ENCODE assay signal across 8 mouse cellular contexts in the genomic region with DNA sequence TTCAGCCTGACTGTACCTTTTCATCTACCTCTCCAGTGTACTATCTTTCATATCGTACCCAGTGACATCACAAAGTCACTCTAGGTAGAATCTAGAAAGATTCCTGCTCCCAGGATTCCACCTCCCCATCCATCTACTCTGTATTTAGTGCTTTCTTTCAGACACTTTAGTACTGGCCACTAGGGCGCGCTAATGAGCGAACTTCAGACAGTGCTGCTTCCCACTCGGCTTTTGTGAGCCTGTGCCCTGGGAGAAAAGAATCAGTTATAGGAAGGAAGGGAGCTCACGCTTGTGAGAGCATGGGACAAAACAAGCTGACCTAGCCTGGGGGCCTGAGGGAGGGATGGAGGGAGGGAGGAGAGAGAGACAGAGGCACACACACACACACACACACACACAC.
DNase-seq lines count a peak whose midpoint lies in the region; ATAC-seq and TF ChIP-seq lines count a peak whose summit lies in the region.
"Had no signal": no experiment of that assay in that cellular context is flagged by ENCODE, and none has a peak within 500 bp of the region (broad histone marks: within the 10 kb centered on the region; RNA-seq: fewer than 3 reads in every experiment).

No protein-coding gene starts in this region.

- no peaks in the 10 kb centered on the region for H3K36me3 ChIP-seq in kidney, postnatal 0 days (ENCODE audit: insufficient read depth, low read length)
- peaks cover 2% of the 10 kb centered on the region; the same call in 1 of the 2 replicates for H3K36me3 ChIP-seq in kidney, embryonic 14.5 days (ENCODE audit: control insufficient read depth, insufficient read depth, low read length)
- no peaks in the 10 kb centered on the region for H3K36me3 ChIP-seq in intestine, embryonic 15.5 days
- H3K36me3 ChIP-seq: embryonic facial prominence, embryonic 15.5 days had no signal

- TF ChIP-seq POLR2A in cerebellum, adult 2 months (IDR thresholded peaks at IDR 0.05; ENCODE audit: borderline replicate concordance, insufficient read depth, low read length), result no peak

- H3K9me3 ChIP-seq in kidney, postnatal 0 days (replicated peaks; ENCODE audit: low read length), result no peaks in the 10 kb centered on the region
- H3K9me3 ChIP-seq in kidney, embryonic 14.5 days (ENCODE audit: control insufficient read depth, low read length), result no peaks in the 10 kb centered on the region
- H3K9me3 ChIP-seq in intestine, embryonic 15.5 days, result no peaks in the 10 kb centered on the region
- H3K9me3 ChIP-seq: embryonic facial prominence, embryonic 15.5 days had no signal

- no peak overlapping the region for H3K27ac ChIP-seq in kidney, postnatal 0 days
- no peak overlapping the region for H3K27ac ChIP-seq in kidney, embryonic 14.5 days (ENCODE audit: low read depth, low read length)
- H3K27ac ChIP-seq in cerebellum, adult 2 months (ENCODE audit: insufficient read depth, low read length), result no peak overlapping the region
- H3K27ac ChIP-seq in intestine, embryonic 15.5 days, result no peak overlapping the region
- H3K27ac ChIP-seq: embryonic facial prominence, embryonic 15.5 days had no signal

- DNase-seq in kidney, postnatal 0 days (ENCODE audit: low spot score), result peak; percentile 64
- peak; percentile 27 for DNase-seq in MEL-GATA-1-ER (ENCODE audit: extremely low read depth, low read depth)
- DNase-seq in cerebellum, adult 2 months, result peak; percentile 28 to 40
- DNase-seq in lung, postnatal 10 days, result peak; percentile 44
- no peak for DNase-seq in ovary, postnatal 14 days (ENCODE audit: low spot score)

- TF ChIP-seq CTCF in kidney, postnatal 0 days (IDR thresholded peaks at IDR 0.05; ENCODE audit: low read depth), result peak; percentile 64
- peak; percentile 40; the same call in 1 of the 2 replicates for TF ChIP-seq CTCF in cerebellum, adult 2 months (IDR thresholded peaks at IDR 0.05; ENCODE audit: borderline replicate concordance, insufficient read depth, low read depth, low read length)

- no peaks in the 10 kb centered on the region for H3K4me1 ChIP-seq in kidney, postnatal 0 days (replicated peaks; ENCODE audit: insufficient read depth, low read length)
- no peaks in the 10 kb centered on the region for H3K4me1 ChIP-seq in kidney, embryonic 14.5 days (ENCODE audit: control insufficient read depth, insufficient read depth, low read length)
- H3K4me1 ChIP-seq in cerebellum, adult 2 months (ENCODE audit: control insufficient read depth, insufficient read depth, low read length), result no peaks in the 10 kb centered on the region
- H3K4me1 ChIP-seq in intestine, embryonic 15.5 days (replicated peaks), result no peaks in the 10 kb centered on the region
- H3K4me1 ChIP-seq: embryonic facial prominence, embryonic 15.5 days had no signal

- no peaks in the 10 kb centered on the region for H3K27me3 ChIP-seq in kidney, postnatal 0 days (ENCODE audit: insufficient read depth, low read length)
- no peaks in the 10 kb centered on the region for H3K27me3 ChIP-seq in kidney, embryonic 14.5 days (ENCODE audit: control insufficient read depth, insufficient read depth, low read length)
- no peaks in the 10 kb centered on the region for H3K27me3 ChIP-seq in cerebellum, adult 2 months (ENCODE audit: control insufficient read depth, insufficient read depth, low read length)
- no peaks in the 10 kb centered on the region for H3K27me3 ChIP-seq in intestine, embryonic 15.5 days (replicated peaks)
- H3K27me3 ChIP-seq: embryonic facial prominence, embryonic 15.5 days had no signal

- H3K4me2 ChIP-seq in kidney, postnatal 0 days (ENCODE audit: low read length), result no peak overlapping the region
- H3K4me2 ChIP-seq in kidney, embryonic 14.5 days (replicated peaks; ENCODE audit: low read depth, low read length), result no peak overlapping the region
- H3K4me2 ChIP-seq in intestine, embryonic 15.5 days (replicated peaks), result no peak overlapping the region
- H3K4me2 ChIP-seq: embryonic facial prominence, embryonic 15.5 days had no signal

- ATAC-seq in kidney, postnatal 0 days (replicated peaks; ENCODE audit: low FRiP score, low read depth), result no peak
- no peak; the same call in 1 of the 2 replicates for ATAC-seq in kidney, embryonic 14.5 days (ENCODE audit: low FRiP score, low TSS enrichment)
- ATAC-seq in intestine, embryonic 15.5 days, result 0 out of 2 replicates have a peak, but pooled peaks have one; percentile 28

- no peak overlapping the region for H3K4me3 ChIP-seq in kidney, postnatal 0 days (replicated peaks; ENCODE audit: low read depth, low read length)
- H3K4me3 ChIP-seq in kidney, embryonic 14.5 days (ENCODE audit: low read length), result no peak overlapping the region
- H3K4me3 ChIP-seq in cerebellum, adult 2 months (replicated peaks; ENCODE audit: insufficient read depth, low read depth, low read length), result no peak overlapping the region
- no peak overlapping the region for H3K4me3 ChIP-seq in intestine, embryonic 15.5 days (replicated peaks)
- H3K4me3 ChIP-seq: embryonic facial prominence, embryonic 15.5 days had no signal

- H3K9ac ChIP-seq in kidney, postnatal 0 days (ENCODE audit: low read depth, low read length), result no peak overlapping the region
- no peak overlapping the region for H3K9ac ChIP-seq in kidney, embryonic 14.5 days (ENCODE audit: low read depth, low read length)
- H3K9ac ChIP-seq in intestine, embryonic 15.5 days, result no peak overlapping the region
- H3K9ac ChIP-seq: embryonic facial prominence, embryonic 15.5 days had no signal

- WGBS in kidney, postnatal 0 days, result 30% methylated on average over 6 of the region's 6 CpGs
- 25% methylated on average over 6 of the region's 6 CpGs for WGBS in kidney, embryonic 14.5 days
- 20% methylated on average over 6 of the region's 6 CpGs for WGBS in cerebellum, adult 2 months
- 22% methylated on average over 6 of the region's 6 CpGs for whole genome bisulfite sequencing in intestine, embryonic 15.5 days
